Mouse (Mus musculus): ENCODE data around the gene Usp48. TPM values are rescaled to one million over a fixed set of nuclear protein-coding genes. Genes with fewer than 3 reads are reported as not detected.

The Usp48 gene
- polyA plus RNA-seq, 1 experiment: 162 TPM

DNA sequence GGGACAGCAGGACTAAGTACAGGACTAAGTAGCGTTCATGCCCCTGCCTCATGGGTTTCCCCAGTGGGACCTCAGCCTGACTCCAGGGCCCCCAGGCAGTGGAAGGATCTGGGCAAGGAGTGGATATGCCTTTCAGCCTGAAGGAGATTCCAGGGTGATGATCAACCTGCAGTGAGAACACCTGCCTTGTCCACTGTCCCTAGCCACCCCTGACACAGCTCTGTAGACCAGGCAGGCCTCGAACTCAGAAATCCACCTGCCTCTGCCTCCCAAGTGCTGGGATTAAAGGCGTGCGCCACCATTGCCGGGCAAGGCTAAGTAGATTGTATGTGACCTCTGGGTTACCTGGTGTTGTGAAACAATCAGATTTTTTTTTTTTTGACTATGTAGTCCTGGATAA, 72.2 kb downstream of the Usp48 start:
- Histone ChIP-seq H3K27ac (ENCODE audit: insufficient read depth, low read depth, low read length) (no peak overlapping the region), H3K4me1 (ENCODE audit: control insufficient read depth, insufficient read depth, low read length) (peaks cover 2% of the 10 kb centered on the region; the same call in 1 of the 2 replicates), H3K4me3 (ENCODE audit: insufficient read depth, low read length) (no peak overlapping the region)
- TF ChIP-seq CTCF (IDR thresholded peaks at IDR 0.05; ENCODE audit: low read depth, low read length) (no peak), POLR2A (IDR thresholded peaks at IDR 0.05; ENCODE audit: borderline replicate concordance, low read depth, low read length) (no peak)

GRCm38 (mm10) chr4:137666283-137666957, 72.9 kb downstream of the Usp48 start:
- no peak overlapping the region for H3K4me3 ChIP-seq (ENCODE audit: insufficient read depth, low read length)
- peaks cover 2% of the 10 kb centered on the region; the same call in 1 of the 2 replicates for H3K4me1 ChIP-seq (ENCODE audit: control insufficient read depth, insufficient read depth, low read length)
- no peak for TF ChIP-seq POLR2A (IDR thresholded peaks at IDR 0.05; ENCODE audit: borderline replicate concordance, low read depth, low read length)
- no peak overlapping the region for H3K27ac ChIP-seq (ENCODE audit: insufficient read depth, low read depth, low read length)

- Histone ChIP-seq H3K4me1 (ENCODE audit: control insufficient read depth, insufficient read depth, low read length) (peaks cover 2% of the 10 kb centered on the region; the same call in 1 of the 2 replicates), H3K4me3 (ENCODE audit: insufficient read depth, low read length) (no peak overlapping the region), H3K27ac (ENCODE audit: insufficient read depth, low read depth, low read length) (no peak overlapping the region)
- no peak for TF ChIP-seq POLR2A (IDR thresholded peaks at IDR 0.05; ENCODE audit: borderline replicate concordance, low read depth, low read length)
- TF ChIP-seq CTCF (IDR thresholded peaks at IDR 0.05; ENCODE audit: low read depth, low read length): no peak
Observed at GRCm38 (mm10) chr4:137666958-137667345, 73.4 kb downstream of the Usp48 start.

GRCm38 (mm10) chr4:137667747-137668146, 74.2 kb downstream of the Usp48 start:
- peaks cover under 1% of the 10 kb centered on the region; the same call in 1 of the 2 replicates for H3K4me1 ChIP-seq (ENCODE audit: control insufficient read depth, insufficient read depth, low read length)
- TF ChIP-seq CTCF (IDR thresholded peaks at IDR 0.05; ENCODE audit: low read depth, low read length): no peak
- TF ChIP-seq POLR2A (IDR thresholded peaks at IDR 0.05; ENCODE audit: borderline replicate concordance, low read depth, low read length): no peak

GRCm38 (mm10) chr4:137671711-137672500, 78.4 kb downstream of the Usp48 start:
- TF ChIP-seq POLR2A (IDR thresholded peaks at IDR 0.05; ENCODE audit: borderline replicate concordance, low read depth, low read length) (no peak), CTCF (IDR thresholded peaks at IDR 0.05; ENCODE audit: low read depth, low read length) (no peak)
- no peak overlapping the region for H3K27ac ChIP-seq (ENCODE audit: insufficient read depth, low read depth, low read length)
- no peak overlapping the region for H3K4me3 ChIP-seq (ENCODE audit: insufficient read depth, low read length)
- H3K4me1 ChIP-seq (ENCODE audit: control insufficient read depth, insufficient read depth, low read length): no peaks in the 10 kb centered on the region

More at GRCm38 (mm10) chr4:137667747-137668146, 74.2 kb downstream of the Usp48 start:
- Histone ChIP-seq H3K4me3 (ENCODE audit: insufficient read depth, low read length) (no peak overlapping the region), H3K27ac (ENCODE audit: insufficient read depth, low read depth, low read length) (no peak overlapping the region)

GRCm38 (mm10) chr4:137675566-137675965, 82.0 kb downstream of the Usp48 start:
- Histone ChIP-seq H3K27ac (ENCODE audit: insufficient read depth, low read depth, low read length) (no peak overlapping the region), H3K4me1 (ENCODE audit: control insufficient read depth, insufficient read depth, low read length) (no peaks in the 10 kb centered on the region), H3K4me3 (ENCODE audit: insufficient read depth, low read length) (no peak overlapping the region)
- no peak for TF ChIP-seq POLR2A (IDR thresholded peaks at IDR 0.05; ENCODE audit: borderline replicate concordance, low read depth, low read length)
- no peak for TF ChIP-seq CTCF (IDR thresholded peaks at IDR 0.05; ENCODE audit: low read depth, low read length)

DNA sequence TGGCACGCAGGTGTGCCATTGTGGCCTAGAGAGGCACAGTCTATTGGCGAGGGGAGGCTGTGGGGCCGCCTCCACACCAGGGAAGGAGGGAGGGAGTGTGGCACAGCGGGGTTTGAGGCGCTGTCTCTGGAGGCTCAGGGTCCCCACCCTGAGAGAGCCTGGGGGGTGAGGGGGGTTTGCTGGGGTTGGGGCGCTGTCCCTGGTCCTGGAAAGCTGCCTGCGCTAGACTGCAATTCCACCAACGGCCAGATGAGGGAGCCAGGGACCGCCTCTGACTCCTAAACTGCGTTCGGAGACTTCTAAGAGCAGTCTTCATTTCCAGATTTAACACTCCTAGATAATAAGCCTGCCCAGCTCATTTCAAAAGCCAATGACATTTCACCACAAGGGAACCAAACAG, 82.5 kb downstream of the Usp48 start:
- no peaks in the 10 kb centered on the region for H3K4me1 ChIP-seq (ENCODE audit: control insufficient read depth, insufficient read depth, low read length)
- no peak overlapping the region for H3K4me3 ChIP-seq (ENCODE audit: insufficient read depth, low read length)
- TF ChIP-seq POLR2A (IDR thresholded peaks at IDR 0.05; ENCODE audit: borderline replicate concordance, low read depth, low read length): no peak
- peak; percentile 83 for TF ChIP-seq CTCF (IDR thresholded peaks at IDR 0.05; ENCODE audit: low read depth, low read length)
- no peak overlapping the region for H3K27ac ChIP-seq (ENCODE audit: insufficient read depth, low read depth, low read length)

DNA sequence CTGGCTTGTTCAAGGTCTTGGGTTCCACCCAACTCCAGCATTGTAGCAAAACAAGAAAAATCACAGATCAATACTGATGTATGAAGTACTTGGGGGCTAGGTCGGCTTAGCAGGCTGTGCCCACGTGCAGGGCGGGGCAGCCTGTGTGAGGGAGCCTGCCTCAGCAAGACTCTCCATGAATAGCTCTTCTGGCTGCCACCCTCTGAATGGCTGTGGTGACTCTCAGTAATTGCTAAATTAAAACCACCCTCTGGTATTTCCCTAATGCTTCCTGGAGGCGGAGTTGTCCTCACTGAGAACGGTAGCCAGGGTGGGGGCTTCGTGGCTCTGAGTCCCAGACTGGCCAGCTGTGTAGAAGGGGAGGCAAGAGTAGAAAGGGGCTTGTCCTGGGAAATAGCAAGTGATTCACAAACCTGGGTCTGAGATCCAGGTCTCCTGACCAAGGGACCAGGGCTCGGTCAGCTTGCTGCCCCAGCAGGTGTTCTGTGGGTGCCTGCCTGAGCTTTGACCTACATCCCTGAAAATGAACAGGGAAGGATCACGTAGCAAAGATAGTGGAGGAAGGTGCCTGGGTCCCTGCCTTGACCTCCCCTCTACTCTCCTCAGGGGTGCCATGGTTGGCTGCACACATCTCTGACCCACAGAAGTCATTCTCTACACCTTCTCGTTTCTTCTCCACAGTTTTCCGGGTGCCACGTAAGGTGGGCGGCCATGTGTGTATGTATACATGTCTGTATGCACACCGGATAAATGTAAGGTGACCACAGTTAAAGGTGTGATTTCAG, 83.3 kb downstream of the Usp48 start:
- H3K4me3 ChIP-seq (ENCODE audit: insufficient read depth, low read length): no peak overlapping the region
- H3K4me1 ChIP-seq (ENCODE audit: control insufficient read depth, insufficient read depth, low read length): no peaks in the 10 kb centered on the region
- H3K27ac ChIP-seq (ENCODE audit: insufficient read depth, low read depth, low read length): no peak overlapping the region
- TF ChIP-seq POLR2A (IDR thresholded peaks at IDR 0.05; ENCODE audit: borderline replicate concordance, low read depth, low read length) (no peak), CTCF (IDR thresholded peaks at IDR 0.05; ENCODE audit: low read depth, low read length) (no peak)

GRCm38 (mm10) chr4:137677906-137678305, 84.4 kb downstream of the Usp48 start:
- Histone ChIP-seq H3K4me1 (ENCODE audit: control insufficient read depth, insufficient read depth, low read length) (no peaks in the 10 kb centered on the region), H3K27ac (ENCODE audit: insufficient read depth, low read depth, low read length) (no peak overlapping the region), H3K4me3 (ENCODE audit: insufficient read depth, low read length) (no peak overlapping the region)
- TF ChIP-seq CTCF (IDR thresholded peaks at IDR 0.05; ENCODE audit: low read depth, low read length): no peak
- no peak for TF ChIP-seq POLR2A (IDR thresholded peaks at IDR 0.05; ENCODE audit: borderline replicate concordance, low read depth, low read length)
